Mouse (Mus musculus) left cerebral cortex, adult 2 months (tissue): ENCODE results near the gene C130026I21Rik. TPM values are rescaled to one million over a fixed set of nuclear protein-coding genes. Genes with fewer than 3 reads are reported as not detected.

Source experiments
- DNase-seq, 2 experiments: peaks; one replicate each; pipeline ENCODE4 v3.0.0; 2021 to 2022; ENCODE audit warnings: low spot score in 2 of 2, mixed read lengths in 1 of 2; ENCODE audit errors: extremely low spot score in 1 of 2
- H3K27ac ChIP-seq: fragments of 200-600 bp; 2 replicates; pipeline ENCODE4 v1.8.1; 2022
- H3K4me3 ChIP-seq: fragments of 200-600 bp; 2 replicates; pipeline ENCODE4 v1.8.1; 2022
- CTCF ChIP-seq: fragments of 200-600 bp; IDR thresholded peaks from 2 replicates; pipeline ENCODE4 v1.8.1; 2022; ENCODE audit warnings: antibody characterized with exemption, mild to moderate bottlenecking, moderate library complexity
- intact Hi-C: fragments of 180-260 bp; cut with DNase I; formaldehyde crosslinking; loops from one replicate; pipeline ENCODE4 v1.15.1; 2025
- microRNA-seq, 2 experiments: library from miRNA; unstranded; fragments of <30 nt; microRNA quantifications; one replicate each; pipeline ENCODE4 v1.2.0; 2021
- total RNA-seq, 2 experiments: library from RNA; stranded (reverse); gene quantifications; 2 replicates each; pipeline ENCODE4 v1.2.3; 2021

C130026I21Rik gene
- total RNA-seq, 2 experiments from 2014 or later: 0.70 TPM; not detected in 1

DNA sequence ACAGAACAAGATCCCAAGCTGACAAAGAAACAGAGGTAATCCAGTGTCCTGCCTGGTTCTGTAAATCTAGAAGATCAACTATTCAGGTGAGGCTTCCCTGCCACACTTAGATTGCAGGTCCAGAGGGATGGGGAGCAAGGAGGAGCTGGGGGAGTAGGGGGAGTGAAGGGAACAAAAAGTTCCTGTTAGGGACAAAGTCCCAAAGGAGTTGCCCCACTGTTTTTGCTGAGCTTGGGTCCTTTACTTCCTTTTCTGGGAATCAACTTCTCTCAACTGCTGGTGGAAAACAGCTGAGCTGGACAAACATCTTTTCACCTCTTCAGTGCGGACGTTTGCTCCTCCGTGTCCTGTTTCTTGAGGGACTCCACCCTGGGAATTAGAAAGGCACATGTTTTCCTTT, 324.4 kb downstream of the C130026I21Rik start:
- no peak overlapping the region for H3K27ac ChIP-seq
- no peak for TF ChIP-seq CTCF
- intact Hi-C loops: no loop called here
- no peak for DNase-seq
- H3K4me3 ChIP-seq: no peak overlapping the region

DNA sequence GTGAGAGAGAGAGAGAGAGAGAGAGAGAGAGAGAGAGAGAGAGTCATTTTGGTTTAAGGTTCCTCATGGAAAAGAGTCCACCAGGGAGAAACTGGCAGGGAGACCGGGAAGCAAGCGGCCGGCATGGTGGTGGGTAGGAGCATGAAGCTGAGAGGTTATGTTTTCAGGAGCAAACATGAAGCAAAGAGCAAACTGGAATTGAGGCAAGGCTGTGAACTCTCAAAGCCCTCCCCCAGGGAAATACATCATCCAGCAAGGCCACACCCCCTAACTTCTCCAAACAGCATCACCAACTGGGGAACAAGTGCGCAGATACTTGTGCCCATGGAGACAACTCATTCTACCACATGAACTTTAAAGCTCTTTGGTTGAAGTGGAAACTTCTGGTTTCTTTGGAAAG, 326.8 kb downstream of the C130026I21Rik start:
- Histone ChIP-seq H3K4me3 (no peak overlapping the region), H3K27ac (no peak overlapping the region)
- TF ChIP-seq CTCF: no peak
- intact Hi-C loops: no loop called here
- DNase-seq: no peak

Small RNA genes lying within 50 kb of the gene (microRNA-seq; reads per million reads assigned to microRNA genes)
- gene Gm27907: 0 reads per million in 2 experiments

Other genes with a start within 250 kb of the C130026I21Rik start
- gene Gm10553, start 170.4 kb downstream of the C130026I21Rik start, total RNA-seq: not detected
- not detected for gene A530032D15Rik, start 160.7 kb downstream of the C130026I21Rik start, total RNA-seq